Mouse (Mus musculus) E14TG2a.4 (cell line): ENCODE measurements around the gene Retreg2.

Experiments
- CTCF ChIP-seq: conservative IDR thresholded peaks from 2 replicates; pipeline ENCODE4 v1.5.1; 2014; ENCODE audit warnings: low read length
- NANOG ChIP-seq: IDR thresholded peaks from 2 replicates; pipeline ENCODE4 v1.6.1; 2014; ENCODE audit warnings: borderline replicate concordance, low read length, mixed read lengths
- POU5F1 ChIP-seq: IDR thresholded peaks from 2 replicates; pipeline ENCODE4 v1.6.1; 2014; ENCODE audit warnings: low read length, borderline replicate concordance

- TF ChIP-seq CTCF (no peak), NANOG (no peak), POU5F1 (no peak)
Measured at GRCm38 (mm10) chr1:75179334-75180104, 36.9 kb downstream of the Retreg2 start.
